Mouse (Mus musculus) liver, embryonic 11.5 days (tissue): ENCODE measurements at regions not wholly inside any gene's neighbourhood (a gene's known extent, or its start where the extent isn't known, plus 50 kb on each side); places are given as distances from the start of the nearest gene placed in this dataset.

Experiments used
- ATAC-seq: fragments of 200-750 bp; cut with Nextera tagmentation; replicated peaks from 2 replicates; pipeline ENCODE4 v1.8.0; 2017; ENCODE audit warnings: moderate number of reproducible peaks, mild to moderate bottlenecking, moderate TSS enrichment, moderate library complexity; ENCODE audit not compliant: low FRiP score
- DNase-seq: peaks from one replicate; pipeline ENCODE4 v3.0.0-alpha.2; 2017; ENCODE audit warnings: low spot score
- H3K27ac ChIP-seq: fragments of 300-500 bp; sonication (generic); 2 replicates; pipeline ENCODE4 v1.5.1; 2014; ENCODE audit warnings: mild to moderate bottlenecking, low read depth, low read length, control low read depth
- H3K27me3 ChIP-seq: fragments of 300-500 bp; sonication (generic); replicated peaks from 2 replicates; pipeline ENCODE4 v1.6.1; 2014; ENCODE audit warnings: low read length, mixed read lengths; ENCODE audit not compliant: control insufficient read depth, insufficient read depth
- H3K36me3 ChIP-seq: fragments of 300-500 bp; sonication (generic); 2 replicates; pipeline ENCODE4 v1.6.1; 2014; ENCODE audit warnings: mild to moderate bottlenecking, low read length, moderate library complexity, mixed read lengths; ENCODE audit not compliant: control insufficient read depth, insufficient read depth
- H3K4me1 ChIP-seq: fragments of 300-500 bp; sonication (generic); replicated peaks from 2 replicates; pipeline ENCODE4 v1.6.1; 2014; ENCODE audit warnings: low read length, mixed read lengths; ENCODE audit not compliant: control insufficient read depth, insufficient read depth
- H3K4me2 ChIP-seq: fragments of 300-500 bp; sonication (generic); 2 replicates; pipeline ENCODE4 v1.6.1; 2014; ENCODE audit warnings: mild to moderate bottlenecking, control low read depth, moderate library complexity
- H3K4me3 ChIP-seq: fragments of 300-500 bp; sonication (generic); 2 replicates; pipeline ENCODE4 v1.5.1; 2014; ENCODE audit warnings: low read depth, low read length, control low read depth
- H3K9ac ChIP-seq: fragments of 300-500 bp; sonication (generic); 2 replicates; pipeline ENCODE4 v1.6.1; 2014; ENCODE audit warnings: low read depth, low read length, control low read depth
- H3K9me3 ChIP-seq: fragments of 300-500 bp; sonication (generic); 2 replicates; pipeline ENCODE4 v1.6.1; 2016; ENCODE audit warnings: low read length, inconsistent platforms, mixed read lengths; ENCODE audit not compliant: control insufficient read depth
- WGBS: fragments of 180-500 bp; shearing (Covaris S2); extraction: QIAGEN DNeasy Blood & Tissue Kit; methylation state at CpG from one replicate; pipeline ENCODE4 v1.1.7; 2014; 5-methylcytosine and 5-hydroxymethylcytosine counted together

DNA sequence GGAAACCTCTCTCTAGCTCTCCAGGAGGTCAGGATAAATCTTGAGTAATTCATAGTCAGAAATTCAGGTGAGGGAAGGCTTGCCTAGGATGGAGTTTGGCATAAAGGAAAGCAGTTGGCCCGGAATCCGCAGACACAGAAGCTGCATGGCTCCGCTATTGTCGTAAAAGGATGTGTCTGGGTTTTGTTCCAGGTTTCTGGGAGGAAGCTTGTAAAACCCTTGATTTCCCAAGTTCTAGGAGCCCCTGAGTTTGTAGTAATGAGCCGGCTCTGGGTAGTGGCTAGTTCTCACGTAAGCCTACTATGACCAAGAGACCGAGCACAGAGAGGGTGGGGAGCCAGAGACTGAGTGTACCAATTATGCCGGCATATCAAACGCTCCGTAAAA lies 52.7 kb upstream of the Gm21915 start:
- DNase-seq, result no peak

DNA sequence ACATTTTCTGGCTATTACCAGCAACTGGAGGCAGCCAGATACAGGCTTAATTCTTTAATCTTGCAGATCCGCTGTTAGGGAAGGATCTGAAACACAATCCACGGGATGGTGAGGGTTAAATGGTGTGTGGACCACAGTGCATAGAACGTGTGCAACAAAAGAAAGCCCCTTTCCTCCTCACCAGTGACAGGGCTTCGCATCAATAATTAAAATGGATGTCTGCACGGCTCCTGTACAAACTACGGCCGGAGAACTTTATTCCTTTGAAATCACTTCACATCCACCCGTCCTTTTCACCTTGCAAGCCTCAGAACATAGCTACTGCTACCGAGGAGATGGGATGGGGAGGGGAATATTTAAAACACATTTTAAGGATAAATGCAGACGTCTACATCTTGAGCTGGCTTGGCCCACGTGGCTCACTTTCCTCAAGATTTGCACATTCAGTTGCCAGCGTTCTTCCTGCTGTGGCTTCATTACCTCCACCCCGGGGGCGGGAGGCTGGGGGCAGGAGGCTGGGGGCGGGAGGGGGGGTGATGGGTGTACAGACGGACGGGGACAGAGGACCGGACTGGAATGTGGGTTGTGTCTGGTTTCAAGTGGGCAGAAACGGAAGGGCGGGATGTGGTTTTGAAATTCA lies 53.3 kb upstream of the Gm21915 start:
- Histone ChIP-seq H3K27ac (no peak overlapping the region), H3K4me3 (peak overlapping the region; percentile 24; the same call in 1 of the 2 replicates), H3K9ac (no peak overlapping the region), H3K4me1 (peaks cover 4% of the 10 kb centered on the region; the same call in 1 of the 2 replicates), H3K4me2 (peak overlapping the region; percentile 62), H3K27me3 (peaks cover 15% of the 10 kb centered on the region), H3K36me3 (no peaks in the 10 kb centered on the region), H3K9me3 (no peaks in the 10 kb centered on the region)
- DNase-seq, result peak; percentile 37
- 4% methylated on average over 20 of the region's 20 CpGs for WGBS
- no peak for ATAC-seq

More for the DNA sequence above, 52.7 kb upstream of the Gm21915 start:
- Histone ChIP-seq H3K4me1 (peaks cover 4% of the 10 kb centered on the region; the same call in 1 of the 2 replicates), H3K9ac (no peak overlapping the region), H3K36me3 (no peaks in the 10 kb centered on the region), H3K9me3 (no peaks in the 10 kb centered on the region), H3K4me2 (peak overlapping the region; percentile 62), H3K4me3 (peak overlapping the region; percentile 24; the same call in 1 of the 2 replicates), H3K27me3 (peaks cover 15% of the 10 kb centered on the region), H3K27ac (no peak overlapping the region)
- WGBS, result 28% methylated on average over 10 of the region's 10 CpGs
- no peak for ATAC-seq

DNA sequence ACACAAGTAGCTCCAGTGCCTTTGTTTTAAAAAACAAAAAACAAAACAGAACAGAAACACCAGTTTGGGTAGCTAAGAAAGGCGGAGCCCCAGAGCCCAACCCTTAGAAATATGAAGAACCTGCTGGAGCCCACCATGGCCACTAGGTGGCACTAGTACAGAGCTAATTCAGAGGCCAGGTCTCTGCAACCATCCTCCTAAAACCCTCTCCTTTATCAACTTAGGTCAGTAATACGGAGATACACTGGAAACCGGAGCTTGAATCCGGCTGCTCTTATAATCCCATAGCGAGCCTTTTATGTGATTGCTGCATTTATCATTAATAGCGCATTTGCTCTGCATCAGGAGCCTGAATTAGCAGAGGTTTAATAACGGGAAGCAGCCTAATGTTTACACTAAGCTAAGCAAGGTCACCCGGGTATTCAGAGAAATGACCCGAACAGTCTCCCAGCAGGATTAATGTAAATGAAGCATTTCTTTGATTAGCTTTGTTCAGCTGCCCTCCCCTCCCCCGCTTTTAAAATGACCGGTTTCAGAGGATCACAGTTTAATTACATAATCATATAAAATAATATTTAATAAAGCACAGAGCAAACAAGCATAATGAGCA lies 53.9 kb upstream of the Gm21915 start:
- Histone ChIP-seq H3K4me1 (peaks cover 4% of the 10 kb centered on the region; the same call in 1 of the 2 replicates), H3K9me3 (no peaks in the 10 kb centered on the region), H3K4me3 (peak overlapping the region; percentile 24; the same call in 1 of the 2 replicates), H3K4me2 (peak overlapping the region; percentile 62), H3K36me3 (no peaks in the 10 kb centered on the region), H3K27ac (no peak overlapping the region), H3K27me3 (peaks cover 15% of the 10 kb centered on the region), H3K9ac (no peak overlapping the region)
- DNase-seq (peak; percentile 48), ATAC-seq (peak; percentile 58; the same call in 1 of the 2 replicates)
- 4% methylated on average over 11 of the region's 11 CpGs for WGBS

DNA sequence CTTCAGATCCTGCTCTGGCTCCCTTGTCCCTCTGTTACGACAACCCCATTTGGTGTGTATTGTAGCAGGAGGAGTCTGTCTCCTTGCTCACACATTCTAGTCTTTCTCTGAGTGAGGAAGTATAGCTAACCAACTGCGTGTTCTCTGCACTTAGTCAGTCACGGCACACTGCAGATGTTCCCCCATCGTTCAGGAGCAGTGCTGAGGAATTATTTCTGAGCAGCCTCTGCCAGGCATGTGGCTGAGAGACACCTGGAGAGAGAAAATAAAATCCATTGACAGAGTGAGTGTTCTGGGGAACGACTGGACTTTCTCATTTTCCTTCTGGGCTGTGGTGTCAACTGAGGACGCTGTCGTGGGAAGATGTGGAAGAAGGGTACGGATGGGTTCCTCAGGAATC lies 54.5 kb upstream of the Gm21915 start:
- H3K4me2 ChIP-seq, result no peak overlapping the region
- WGBS, result 37% methylated on average over 8 of the region's 8 CpGs

DNA sequence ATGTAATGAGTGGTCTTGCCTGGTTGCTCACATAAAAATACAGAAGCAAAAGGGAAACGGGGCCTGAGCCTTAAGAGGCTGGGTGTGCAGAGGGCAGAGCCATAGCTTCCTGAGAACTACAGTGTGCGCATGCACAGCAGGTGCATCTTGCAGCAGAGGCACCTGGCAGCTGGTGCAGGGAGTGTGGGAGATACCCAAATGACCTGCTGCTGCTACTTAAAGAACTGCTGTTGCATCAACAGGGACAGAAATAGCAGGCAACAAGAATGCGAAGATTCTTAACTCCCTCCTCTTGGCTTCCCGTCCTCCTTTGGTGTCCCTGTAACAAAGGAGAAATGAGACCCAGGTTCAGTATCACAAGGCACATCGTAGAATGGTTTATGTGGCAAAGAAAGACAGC lies 56.3 kb upstream of the Gm21915 start:
- DNase-seq (no peak), ATAC-seq (no peak)
- no peak overlapping the region for H3K27ac ChIP-seq
- no peaks in the 10 kb centered on the region for H3K36me3 ChIP-seq
- peaks cover 15% of the 10 kb centered on the region for H3K27me3 ChIP-seq
- 72% methylated on average over 5 of the region's 5 CpGs for WGBS
- peaks cover 4% of the 10 kb centered on the region; the same call in 1 of the 2 replicates for H3K4me1 ChIP-seq
- H3K4me3 ChIP-seq, result no peak overlapping the region
- no peak overlapping the region for H3K9ac ChIP-seq
- no peaks in the 10 kb centered on the region for H3K9me3 ChIP-seq
- no peak overlapping the region for H3K4me2 ChIP-seq

More for the DNA sequence above, 54.5 kb upstream of the Gm21915 start:
- Histone ChIP-seq H3K27me3 (peaks cover 15% of the 10 kb centered on the region), H3K4me1 (peaks cover 4% of the 10 kb centered on the region; the same call in 1 of the 2 replicates), H3K4me3 (no peak overlapping the region), H3K36me3 (no peaks in the 10 kb centered on the region), H3K9me3 (no peaks in the 10 kb centered on the region), H3K27ac (no peak overlapping the region), H3K9ac (no peak overlapping the region)
- ATAC-seq (no peak), DNase-seq (no peak)

DNA sequence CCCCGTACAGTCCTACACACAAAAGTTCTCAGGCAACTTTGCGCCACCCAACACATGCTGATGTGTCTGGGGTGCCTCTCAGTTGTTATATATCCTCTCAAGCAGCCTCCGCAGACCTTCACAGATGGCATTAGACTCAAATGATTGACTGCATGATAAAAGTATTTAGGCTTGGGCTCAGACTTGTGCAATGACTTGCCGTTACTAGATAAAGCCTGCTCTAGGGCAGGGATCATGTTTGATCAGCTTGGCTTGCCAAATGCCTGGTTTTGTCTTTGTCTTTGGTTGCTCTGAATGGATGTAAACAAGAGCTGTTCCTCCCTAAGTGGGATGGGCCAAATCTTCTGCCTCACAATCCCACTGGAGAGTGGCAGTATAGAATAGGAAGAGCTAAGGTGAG lies 57.2 kb upstream of the Gm21915 start:
- no peak overlapping the region for H3K4me2 ChIP-seq
- H3K4me1 ChIP-seq, result peaks cover 4% of the 10 kb centered on the region; the same call in 1 of the 2 replicates
- 66% methylated on average over 4 of the region's 4 CpGs for WGBS
- ATAC-seq (peak; percentile 39), DNase-seq (no peak)
- peaks cover 9% of the 10 kb centered on the region for H3K27me3 ChIP-seq
- no peaks in the 10 kb centered on the region for H3K9me3 ChIP-seq
- H3K4me3 ChIP-seq, result no peak overlapping the region
- H3K9ac ChIP-seq, result no peak overlapping the region
- peak overlapping the region; percentile 55 for H3K27ac ChIP-seq
- no peaks in the 10 kb centered on the region for H3K36me3 ChIP-seq

DNA sequence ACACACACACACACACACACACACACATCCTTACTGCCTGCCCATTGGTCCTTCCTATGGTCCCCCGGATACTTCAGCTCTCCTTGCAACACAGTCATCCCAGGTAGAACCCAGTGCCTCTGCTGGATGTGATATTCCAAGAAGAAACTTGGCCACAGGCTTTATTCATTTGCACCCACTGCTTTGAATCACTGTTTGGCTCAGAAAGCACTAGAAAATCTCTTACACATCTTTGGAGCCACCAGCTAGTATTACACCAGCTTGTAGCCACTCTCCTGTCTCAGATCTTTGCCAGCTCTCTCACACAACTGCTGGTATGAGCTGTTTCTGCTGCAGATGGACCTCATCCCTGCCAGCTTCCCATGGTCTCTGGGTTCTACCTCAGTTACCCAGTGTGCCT lies 57.7 kb upstream of the Gm21915 start:
- ATAC-seq, result no peak
- Histone ChIP-seq H3K9ac (no peak overlapping the region), H3K4me2 (no peak overlapping the region), H3K4me1 (peaks cover 4% of the 10 kb centered on the region; the same call in 1 of the 2 replicates), H3K36me3 (no peaks in the 10 kb centered on the region), H3K4me3 (no peak overlapping the region), H3K9me3 (no peaks in the 10 kb centered on the region), H3K27ac (peak overlapping the region; percentile 55), H3K27me3 (peaks cover 6% of the 10 kb centered on the region)
- no peak for DNase-seq
- WGBS, result 100% methylated on average over 1 of the region's 1 CpGs

DNA sequence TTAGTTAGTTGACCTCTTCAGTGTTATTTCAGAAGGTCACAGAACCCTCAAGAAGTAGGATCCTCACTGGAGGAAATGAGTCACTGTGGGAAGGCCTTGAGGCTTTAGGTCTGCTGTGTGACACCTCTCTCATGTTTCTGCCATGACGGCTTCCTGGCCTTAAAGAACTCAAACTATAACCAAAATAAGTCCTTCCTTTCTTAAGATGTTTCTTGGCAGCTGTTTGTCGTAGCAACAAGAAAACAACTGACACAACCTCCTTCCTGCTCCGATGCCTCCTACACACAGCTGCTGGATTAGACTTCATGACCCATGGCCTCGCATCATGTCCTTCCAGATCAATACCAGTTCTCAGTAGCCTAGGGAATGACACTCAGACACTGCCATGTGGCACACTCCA lies 58.1 kb upstream of the Gm21915 start:
- Histone ChIP-seq H3K9ac (no peak overlapping the region), H3K4me1 (peaks cover 4% of the 10 kb centered on the region; the same call in 1 of the 2 replicates), H3K4me3 (no peak overlapping the region), H3K36me3 (no peaks in the 10 kb centered on the region), H3K27me3 (peaks cover 3% of the 10 kb centered on the region), H3K9me3 (no peaks in the 10 kb centered on the region), H3K4me2 (no peak overlapping the region), H3K27ac (no peak overlapping the region; the same call in 1 of the 2 replicates)
- no peak for ATAC-seq
- no peak for DNase-seq
- WGBS, result 66% methylated on average over 4 of the region's 4 CpGs

DNA sequence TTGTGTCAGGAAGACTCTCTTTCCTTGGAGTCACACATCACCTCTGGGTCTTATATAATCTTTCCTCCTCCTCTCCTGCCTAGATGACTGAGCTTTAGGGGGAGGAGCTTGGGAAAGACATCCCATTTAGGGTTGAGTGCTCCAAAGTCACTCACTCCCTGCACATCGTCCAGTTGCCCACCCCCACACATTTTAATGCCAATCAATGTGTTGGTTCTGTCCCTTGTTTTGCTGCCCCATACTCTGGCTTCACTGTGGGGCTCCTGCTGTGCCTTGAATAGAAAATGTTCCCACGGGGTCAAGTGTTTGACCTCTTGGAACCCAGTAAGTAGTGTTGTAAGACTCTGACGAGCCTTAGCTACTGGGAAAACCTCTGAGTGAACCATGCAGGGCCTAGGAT lies 58.8 kb upstream of the Gm21915 start:
- Histone ChIP-seq H3K4me2 (no peak overlapping the region), H3K4me1 (no peaks in the 10 kb centered on the region; the same call in 1 of the 2 replicates), H3K27me3 (no peaks in the 10 kb centered on the region), H3K9ac (no peak overlapping the region), H3K36me3 (no peaks in the 10 kb centered on the region), H3K9me3 (no peaks in the 10 kb centered on the region), H3K4me3 (no peak overlapping the region), H3K27ac (no peak overlapping the region)
- 69% methylated on average over 3 of the region's 3 CpGs for WGBS
- DNase-seq, result no peak
- no peak for ATAC-seq
